Mouse (Mus musculus) liver, embryonic 16.5 days (tissue): ENCODE measurements around the gene Pabpc1l. TPM values are rescaled to one million over a fixed set of nuclear protein-coding genes. Genes with fewer than 3 reads are reported as not detected.

Experiments used
- ATAC-seq: fragments of 200-750 bp; cut with Nextera tagmentation; 2 replicates; pipeline ENCODE4 v1.8.0; 2017; ENCODE audit warnings: low read depth, mild to moderate bottlenecking, moderate number of reproducible peaks, moderate library complexity
- H3K27ac ChIP-seq: fragments of 300-500 bp; sonication (generic); 2 replicates; pipeline ENCODE4 v1.5.1; 2014; ENCODE audit warnings: mild to moderate bottlenecking, low read length
- H3K27me3 ChIP-seq: fragments of 300-500 bp; sonication (generic); 2 replicates; pipeline ENCODE4 v1.6.1; 2014; ENCODE audit warnings: low read depth, low read length, mixed read lengths; ENCODE audit not compliant: control insufficient read depth, insufficient read depth
- H3K36me3 ChIP-seq: fragments of 300-500 bp; sonication (generic); 2 replicates; pipeline ENCODE4 v1.6.1; 2014; ENCODE audit warnings: mild to moderate bottlenecking; ENCODE audit not compliant: control insufficient read depth, insufficient read depth
- H3K4me1 ChIP-seq: fragments of 300-500 bp; sonication (generic); 2 replicates; pipeline ENCODE4 v1.6.1; 2014; ENCODE audit warnings: low read depth, low read length, mixed read lengths; ENCODE audit not compliant: control insufficient read depth
- H3K4me2 ChIP-seq: fragments of 300-500 bp; sonication (generic); 2 replicates; pipeline ENCODE4 v1.6.1; 2014; ENCODE audit warnings: low read depth, low read length, mixed read lengths
- H3K4me3 ChIP-seq: fragments of 300-500 bp; sonication (generic); 2 replicates; pipeline ENCODE4 v1.5.1; 2014; ENCODE audit warnings: low read depth, mild to moderate bottlenecking, low read length
- H3K9ac ChIP-seq: fragments of 300-500 bp; sonication (generic); 2 replicates; pipeline ENCODE4 v1.6.1; 2014; ENCODE audit warnings: low read depth, low read length
- H3K9me3 ChIP-seq: fragments of 300-500 bp; sonication (generic); replicated peaks from 2 replicates; pipeline ENCODE4 v1.6.1; 2016; ENCODE audit warnings: low read length; ENCODE audit not compliant: control insufficient read depth
- WGBS: fragments of 180-500 bp; shearing (Covaris S2); extraction: QIAGEN DNeasy Blood & Tissue Kit; methylation state at CpG from one replicate; pipeline ENCODE4 v1.1.7; 2014; ENCODE audit not compliant: insufficient replicate concordance; 5-methylcytosine and 5-hydroxymethylcytosine counted together
- polyA plus RNA-seq: library from polyadenylated mRNA; unstranded; fragments of >200 nt; fragmentation: Nextera tagmentation; extraction: Ambion mirVana; gene quantifications from 2 replicates; pipeline ENCODE4 v1.2.1, GENCODE M21; 2015

Gene Pabpc1l
- polyA plus RNA-seq = 0.20 and 0.34 TPM in 2 replicates

DNA sequence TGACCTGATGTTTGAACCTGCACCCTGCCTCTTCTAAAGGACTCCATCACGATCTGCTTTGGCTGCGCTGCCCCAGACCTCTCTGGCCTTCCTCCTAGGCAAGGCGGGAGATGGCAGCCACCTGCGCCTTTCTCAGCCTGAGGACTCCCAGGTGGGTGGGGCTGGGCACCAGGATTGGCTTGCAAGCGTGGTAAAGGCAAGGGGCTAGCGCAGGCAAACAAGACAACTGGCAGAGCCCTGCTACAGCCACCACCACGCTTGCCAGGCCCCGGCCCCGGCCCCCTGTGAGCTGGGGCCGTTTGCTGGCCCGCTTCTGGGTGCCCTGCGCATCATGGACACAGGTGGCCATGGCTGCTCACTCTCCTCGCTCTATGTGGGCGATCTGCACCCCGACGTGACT is at the start of gene Pabpc1l:
TSS of gene Pabpc1l (plus strand) at position 301 of the 400 bp plus-strand sequence.
- 75% methylated on average over 16 of the region's 16 CpGs for WGBS
- Histone ChIP-seq H3K4me2 (no peak within 1 kb of the TSS), H3K9me3 (no peaks in the 10 kb centered on the region), H3K27ac (no peak within 1 kb of the TSS), H3K4me1 (no peaks in the 10 kb centered on the region), H3K9ac (no peak within 1 kb of the TSS), H3K27me3 (no peaks in the 10 kb centered on the region), H3K36me3 (no peaks in the 10 kb centered on the region), H3K4me3 (no peak within 1 kb of the TSS)
- no peak for ATAC-seq

DNA sequence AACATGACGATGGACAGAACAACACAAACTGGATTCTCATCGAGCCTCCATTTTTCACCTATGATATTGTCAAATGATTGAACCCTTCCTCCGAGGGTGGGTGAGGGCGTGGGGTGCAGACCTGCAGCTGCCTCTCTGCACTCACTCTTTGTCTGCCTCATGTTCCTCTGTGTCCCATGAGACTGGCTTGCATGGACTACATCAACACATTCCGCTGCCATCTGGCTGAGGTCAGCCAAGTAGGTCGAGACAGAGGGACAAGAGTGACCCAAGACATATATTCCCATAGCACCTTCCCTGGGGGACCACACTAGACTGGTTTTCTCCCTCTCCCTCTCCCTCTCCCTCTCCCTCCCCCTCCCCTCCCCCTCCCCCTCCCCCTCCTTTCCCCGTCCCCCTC is 48.8 kb upstream of the Pabpc1l start:
- Histone ChIP-seq H3K4me3 (no peak overlapping the region), H3K36me3 (no peaks in the 10 kb centered on the region), H3K27ac (no peak overlapping the region), H3K9me3 (no peaks in the 10 kb centered on the region), H3K4me1 (no peaks in the 10 kb centered on the region), H3K27me3 (no peaks in the 10 kb centered on the region), H3K4me2 (no peak overlapping the region), H3K9ac (no peak overlapping the region)
- 68% methylated on average over 6 of the region's 7 CpGs for WGBS
- no peak for ATAC-seq

DNA sequence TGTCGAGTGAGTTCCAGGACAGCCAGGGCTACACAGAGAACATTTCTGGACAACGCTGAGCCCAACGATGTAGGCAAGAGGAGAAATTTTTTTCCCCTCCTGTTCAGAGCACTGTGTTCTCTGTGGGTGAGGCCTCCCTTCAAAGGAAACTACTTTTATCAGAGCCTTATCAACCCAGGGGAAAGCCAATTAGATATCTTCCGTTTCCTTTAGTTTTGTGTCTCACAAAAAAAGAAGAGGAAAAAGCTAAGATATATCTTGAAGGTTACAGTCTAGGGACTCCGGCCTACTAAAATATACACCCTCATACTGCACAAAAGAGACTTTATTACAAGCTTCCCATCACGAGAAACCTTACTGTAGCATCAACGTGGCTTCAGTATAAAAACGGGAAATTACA is 38.0 kb upstream of the Pabpc1l start:
- WGBS = 35% methylated on average over 8 of the region's 8 CpGs
- H3K9me3 ChIP-seq = no peaks in the 10 kb centered on the region
- ATAC-seq = no peak
- no peaks in the 10 kb centered on the region for H3K36me3 ChIP-seq
- H3K9ac ChIP-seq = no peak overlapping the region
- peaks cover 5% of the 10 kb centered on the region for H3K4me1 ChIP-seq
- H3K4me3 ChIP-seq = no peak overlapping the region
- no peak overlapping the region for H3K27ac ChIP-seq
- H3K27me3 ChIP-seq = no peaks in the 10 kb centered on the region
- H3K4me2 ChIP-seq = no peak overlapping the region

DNA sequence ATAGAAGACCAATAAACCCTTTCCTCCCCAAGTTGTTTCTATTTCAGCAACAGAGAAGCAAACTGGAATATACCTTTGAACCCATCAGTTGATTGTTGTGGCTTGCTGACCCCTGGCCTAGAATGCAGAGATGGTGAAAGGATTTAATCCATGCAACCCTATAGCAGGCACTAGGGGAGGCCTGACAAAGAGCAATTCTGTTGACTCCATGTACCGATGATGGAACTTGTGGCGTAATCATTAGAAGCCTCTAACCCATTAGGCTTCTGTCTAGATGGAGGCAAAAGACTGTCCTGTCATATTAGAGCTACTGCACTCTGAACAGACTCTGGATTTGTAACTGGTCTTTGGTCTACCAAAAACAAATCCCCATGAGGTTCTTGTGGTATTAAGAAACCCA is 32.4 kb upstream of the Pabpc1l start:
- Histone ChIP-seq H3K27me3 (no peaks in the 10 kb centered on the region), H3K9ac (no peak overlapping the region), H3K4me2 (no peak overlapping the region), H3K9me3 (no peaks in the 10 kb centered on the region), H3K36me3 (peaks cover 3% of the 10 kb centered on the region), H3K4me1 (peaks cover 28% of the 10 kb centered on the region), H3K27ac (no peak overlapping the region), H3K4me3 (no peak overlapping the region)
- WGBS = 81% methylated on average over 2 of the region's 2 CpGs
- no peak for ATAC-seq

DNA sequence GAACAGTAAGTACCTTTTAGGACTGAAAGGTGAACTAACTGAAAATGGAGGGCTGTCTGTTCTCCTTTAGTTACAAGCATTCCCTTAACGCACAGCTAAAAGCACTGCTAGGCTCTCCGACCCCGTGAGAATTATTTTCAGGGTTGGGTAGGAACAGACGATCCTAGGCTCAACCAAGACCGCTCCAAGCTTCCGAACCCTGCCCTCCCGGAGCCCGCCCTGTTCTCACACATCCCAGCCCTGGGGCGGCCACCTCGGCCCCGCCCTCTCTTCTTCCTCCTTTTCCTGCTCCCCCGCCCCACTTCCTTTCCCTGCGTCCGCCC is 30.6 kb upstream of the Pabpc1l start, which contains the start of gene Ywhab:
TSS of gene Ywhab (plus strand) at position 307 of the 323 bp plus-strand sequence.
- 0% methylated on average over 12 of the region's 14 CpGs for WGBS
- ATAC-seq = no peak

DNA sequence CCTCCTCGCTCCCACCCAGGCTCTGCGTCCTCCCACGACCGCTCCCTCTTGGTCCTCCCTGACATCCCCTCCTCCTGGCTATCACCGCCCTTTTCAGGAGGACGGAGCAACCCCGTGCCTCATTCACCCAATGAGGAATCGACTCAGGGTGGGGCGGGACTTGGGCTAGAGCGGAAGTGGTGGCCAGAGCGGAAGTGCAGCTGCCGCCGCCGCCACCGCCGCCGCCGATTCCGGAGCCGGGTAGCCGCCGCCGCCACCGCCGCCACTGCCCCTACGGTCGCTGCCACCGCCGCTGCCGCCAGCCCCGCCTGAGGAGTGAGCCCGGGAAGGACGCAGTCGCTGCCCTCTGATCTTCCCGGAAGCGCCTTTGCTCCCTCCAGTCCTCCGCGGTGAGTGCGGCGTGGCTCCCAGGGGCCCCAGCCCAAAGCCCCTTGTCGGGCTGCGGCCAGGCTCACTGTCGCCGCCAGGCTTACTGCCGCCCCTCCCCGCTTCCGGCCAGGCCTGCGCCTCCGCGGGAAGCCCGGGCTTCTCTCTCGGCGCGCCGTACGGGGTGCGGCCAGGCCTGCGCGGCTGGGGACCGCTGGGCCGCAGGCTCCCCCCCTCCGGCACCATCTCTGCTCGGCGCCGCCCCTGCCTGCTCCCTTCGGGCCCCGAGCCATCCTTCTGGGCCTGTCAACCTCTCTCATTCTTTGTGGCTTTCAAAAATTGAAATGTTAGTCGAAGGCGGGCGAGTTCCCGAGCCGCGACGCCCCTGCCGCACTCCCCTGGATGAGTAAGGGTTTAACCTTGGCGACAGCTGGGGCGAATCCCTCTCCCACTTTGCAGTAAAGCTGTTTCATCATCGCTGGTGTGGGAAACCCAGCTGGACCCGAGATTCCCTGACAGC is 30.0 kb upstream of the Pabpc1l start:
- Histone ChIP-seq H3K9me3 (no peaks in the 10 kb centered on the region), H3K27me3 (no peaks in the 10 kb centered on the region), H3K4me1 (peaks cover 25% of the 10 kb centered on the region), H3K9ac (peak overlapping the region; percentile 95), H3K36me3 (peaks cover 4% of the 10 kb centered on the region), H3K4me2 (peak overlapping the region; percentile 72), H3K27ac (peak overlapping the region; percentile 93), H3K4me3 (peak overlapping the region; percentile 98)
- ATAC-seq = peak; percentile 99
- WGBS = 0% methylated on average over 72 of the region's 79 CpGs

More for the DNA sequence above, 30.6 kb upstream of the Pabpc1l start, which contains the start of gene Ywhab:
- Histone ChIP-seq H3K9me3 (no peaks in the 10 kb centered on the region), H3K27me3 (no peaks in the 10 kb centered on the region), H3K4me3 (peak within 1 kb of the TSS; percentile 98), H3K27ac (peak within 1 kb of the TSS; percentile 93), H3K36me3 (peaks cover 4% of the 10 kb centered on the region), H3K9ac (peak within 1 kb of the TSS; percentile 95), H3K4me1 (peaks cover 25% of the 10 kb centered on the region), H3K4me2 (peak within 1 kb of the TSS; percentile 72)

DNA sequence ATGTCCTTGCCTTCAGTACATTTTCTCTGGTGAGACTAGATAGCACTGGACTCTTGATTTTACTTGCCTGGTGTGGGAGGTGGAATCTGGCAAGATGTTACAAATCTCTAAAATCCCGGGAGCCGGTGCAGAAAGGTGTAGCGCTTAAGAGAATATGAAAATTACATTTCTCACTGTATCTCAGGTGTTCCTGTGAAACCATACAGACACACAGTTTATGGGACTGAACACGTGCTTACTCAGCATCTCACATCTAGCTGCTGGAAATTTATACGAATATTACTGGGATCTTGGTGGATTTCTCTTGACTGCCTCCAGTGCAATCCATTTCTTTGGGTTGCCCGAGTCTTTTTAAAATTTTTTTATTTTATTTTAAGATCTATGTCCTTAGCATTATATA is 29.0 kb upstream of the Pabpc1l start:
- H3K4me1 ChIP-seq = peaks cover 25% of the 10 kb centered on the region
- ATAC-seq = no peak
- peak overlapping the region; percentile 72 for H3K4me2 ChIP-seq
- WGBS = 60% methylated on average over 6 of the region's 6 CpGs
- H3K9ac ChIP-seq = peak overlapping the region; percentile 95
- H3K4me3 ChIP-seq = peak overlapping the region; percentile 98
- no peaks in the 10 kb centered on the region for H3K9me3 ChIP-seq
- H3K27me3 ChIP-seq = no peaks in the 10 kb centered on the region
- peaks cover 4% of the 10 kb centered on the region for H3K36me3 ChIP-seq
- H3K27ac ChIP-seq = peak overlapping the region; percentile 13; the same call in 1 of the 2 replicates

DNA sequence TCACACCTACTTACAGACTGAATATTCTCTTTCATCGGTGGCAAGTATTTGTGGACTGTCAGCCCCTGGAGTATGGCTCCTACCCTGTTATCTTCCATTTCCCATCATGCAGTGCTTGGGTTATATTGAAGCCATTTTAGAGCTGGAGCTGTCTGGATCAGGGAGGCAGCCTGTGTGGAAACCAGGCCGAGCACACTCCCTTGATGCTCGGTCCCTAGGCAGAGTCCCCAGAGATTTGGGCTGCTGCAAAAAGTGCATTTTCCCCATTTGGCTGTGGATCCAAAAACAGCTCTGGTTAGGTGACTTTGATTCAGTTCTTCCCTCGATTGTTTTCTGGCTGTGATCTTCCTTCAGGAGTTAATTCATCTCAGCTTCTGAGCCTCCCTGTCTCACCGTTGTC is 28.4 kb upstream of the Pabpc1l start:
- Histone ChIP-seq H3K4me2 (peak overlapping the region; percentile 1; the same call in 1 of the 2 replicates), H3K9ac (no peak overlapping the region), H3K4me3 (no peak overlapping the region), H3K36me3 (peaks cover 4% of the 10 kb centered on the region), H3K27me3 (no peaks in the 10 kb centered on the region), H3K27ac (no peak overlapping the region), H3K4me1 (peaks cover 25% of the 10 kb centered on the region), H3K9me3 (no peaks in the 10 kb centered on the region)
- WGBS = 67% methylated on average over 5 of the region's 5 CpGs
- ATAC-seq = no peak

DNA sequence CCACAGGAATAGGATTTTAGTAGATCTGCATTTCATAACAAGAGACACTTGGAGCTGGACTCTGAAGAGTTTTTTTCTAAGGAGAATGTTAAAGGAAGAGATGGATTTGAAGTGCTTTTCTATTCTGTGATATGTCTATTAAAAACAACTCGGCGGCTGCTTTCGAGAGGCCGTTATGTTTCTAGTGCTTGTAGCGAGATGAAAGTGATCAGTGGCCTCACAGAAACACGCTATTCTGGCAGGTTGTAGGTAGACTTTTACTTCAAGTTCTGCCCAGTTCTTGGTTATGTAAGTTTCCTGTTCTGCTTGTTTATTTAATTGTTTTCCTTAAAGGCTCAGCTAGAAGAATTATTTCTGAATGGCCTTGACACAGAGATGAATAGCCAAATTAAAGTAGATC is 26.3 kb upstream of the Pabpc1l start:
- H3K4me3 ChIP-seq = no peak overlapping the region
- H3K4me1 ChIP-seq = peaks cover 25% of the 10 kb centered on the region
- no peak overlapping the region for H3K4me2 ChIP-seq
- WGBS = 87% methylated on average over 6 of the region's 6 CpGs
- no peak overlapping the region for H3K27ac ChIP-seq
- no peaks in the 10 kb centered on the region for H3K27me3 ChIP-seq
- no peaks in the 10 kb centered on the region for H3K9me3 ChIP-seq
- ATAC-seq = no peak
- H3K9ac ChIP-seq = no peak overlapping the region
- H3K36me3 ChIP-seq = peaks cover 4% of the 10 kb centered on the region
